Mouse (Mus musculus): ENCODE measurements at regions not wholly inside any gene's neighbourhood (a gene's known extent, or its start where the extent isn't known, plus 50 kb on each side); places are given as distances from the start of the nearest gene placed in this dataset.

DNA sequence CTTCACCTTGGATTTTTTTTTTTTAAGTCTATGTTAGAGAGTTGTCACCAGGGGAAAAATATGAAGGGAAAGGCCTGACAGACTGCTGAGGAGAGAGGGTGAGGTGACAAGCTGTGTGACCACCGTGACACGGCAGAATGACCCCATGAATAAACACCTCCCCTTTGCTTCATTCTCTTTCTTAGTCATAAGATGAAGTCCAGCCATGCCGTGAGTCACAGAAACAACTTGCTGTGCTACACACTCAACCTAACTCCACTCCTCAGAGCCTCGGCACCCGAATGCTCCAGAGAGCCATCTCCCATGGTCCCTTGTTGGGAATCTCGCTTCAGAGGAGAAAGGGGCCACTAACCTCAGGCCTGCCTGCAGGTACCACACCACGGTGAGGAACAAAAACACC is 246.1 kb downstream of the Cdc5l start:
- Histone ChIP-seq H3K9me3 (replicated peaks; ENCODE audit: low read length) (peaks cover 3% of the 10 kb centered on the region), H3K27ac (ENCODE audit: insufficient read depth, low read depth) (no peak overlapping the region), H3K4me1 (ENCODE audit: control insufficient read depth in 1 of 2, insufficient read depth in 2 of 2) (peaks cover 0 to 3% of the 10 kb centered on the region in 2 experiments; a peak in 2 of 4 replicates), H3K36me3 (replicated peaks in 1 of 2; ENCODE audit: control insufficient read depth in 1 of 2, insufficient read depth in 1 of 2, low read length in 1 of 2) (no peaks in the 10 kb centered on the region), H3K4me2 (ENCODE audit: insufficient read depth, low read depth, poor library complexity, severe bottlenecking) (peak overlapping the region; percentile 17; the same call in 1 of the 2 replicates), H3K27me3 (replicated peaks) (no peaks in the 10 kb centered on the region), H3K9ac (ENCODE audit: insufficient read depth, low read depth) (no peak overlapping the region), H3K4me3 (replicated peaks in 1 of 3; ENCODE audit: low read depth in 2 of 3, low read length in 2 of 3, poor library complexity in 1 of 3) (no peak overlapping the region), H3K79me2 (replicated peaks; ENCODE audit: control insufficient read depth, extremely low read depth, insufficient read depth, poor library complexity, severe bottlenecking) (no peaks in the 10 kb centered on the region)
- dilution Hi-C loops (cut with MboI; ENCODE audit: extremely low pct_ligation_motif_present, extremely low pct_unique_long_range_greater_than_20kb, low sequenced_read_pairs) (no loop called here), in situ Hi-C loops (cut with MboI; ENCODE audit: low pct_ligation_motif_present, low pct_unique_long_range_greater_than_20kb, low sequenced_read_pairs) (no loop called here)
- TF ChIP-seq JUN (IDR thresholded peaks at IDR 0.05; ENCODE audit: insufficient read depth, low read depth, low read length) (no peak), MAX (IDR thresholded peaks at IDR 0.05; ENCODE audit: low read length) (no peak), CHD2 (IDR thresholded peaks at IDR 0.05; ENCODE audit: low read length) (no peak), NRF1 (IDR thresholded peaks at IDR 0.05; ENCODE audit: low read depth, low read length) (no peak), ZC3H11A (IDR thresholded peaks at IDR 0.05; ENCODE audit: low read depth, low read length) (no peak), IRF4 (IDR thresholded peaks at IDR 0.05; ENCODE audit: low read depth, low read length) (peak; percentile 57; the same call in 1 of the 2 replicates), TCF12 (IDR thresholded peaks at IDR 0.05; ENCODE audit: low read depth, low read length) (no peak), EP300 (IDR thresholded peaks at IDR 0.05; ENCODE audit: low read length) (no peak)
- peak; percentile 11 for DNase-seq (ENCODE audit: extremely low read depth)

DNA sequence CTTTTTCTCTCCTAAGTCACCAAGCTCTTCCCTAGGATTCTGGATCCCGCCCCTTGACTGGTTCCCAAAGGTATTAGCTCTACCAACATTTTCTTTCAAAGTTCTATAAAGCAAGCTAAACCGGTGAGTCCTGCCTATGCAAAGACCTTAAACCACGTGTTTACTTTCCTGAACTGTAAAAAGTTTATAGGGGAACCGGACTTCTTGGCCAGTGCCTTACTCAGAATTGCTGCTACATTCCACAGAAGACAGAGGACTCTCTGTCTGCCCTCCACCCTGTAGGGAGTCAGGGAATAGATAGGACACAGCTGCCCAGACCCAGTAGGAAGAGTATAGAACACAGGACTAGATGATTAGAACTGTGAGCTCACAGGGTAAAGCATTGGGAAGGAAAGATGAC is 257.2 kb downstream of the Cdc5l start:
- no peaks in the 10 kb centered on the region for H3K79me2 ChIP-seq (replicated peaks; ENCODE audit: control insufficient read depth, extremely low read depth, insufficient read depth, poor library complexity, severe bottlenecking)
- no peak for DNase-seq (ENCODE audit: extremely low read depth)
- peaks cover 0 to 6% of the 10 kb centered on the region in 2 experiments; a peak in 2 of 4 replicates for H3K4me1 ChIP-seq (ENCODE audit: control insufficient read depth in 1 of 2, insufficient read depth in 2 of 2)
- no peak overlapping the region for H3K4me3 ChIP-seq (replicated peaks in 1 of 3; ENCODE audit: low read depth in 2 of 3, low read length in 2 of 3, poor library complexity in 1 of 3)
- dilution Hi-C loops (cut with MboI; ENCODE audit: extremely low pct_ligation_motif_present, extremely low pct_unique_long_range_greater_than_20kb, low sequenced_read_pairs) (no loop called here), in situ Hi-C loops (cut with MboI; ENCODE audit: low pct_ligation_motif_present, low pct_unique_long_range_greater_than_20kb, low sequenced_read_pairs) (no loop called here)
- peaks cover 6% of the 10 kb centered on the region for H3K9me3 ChIP-seq (replicated peaks; ENCODE audit: low read length)
- H3K36me3 ChIP-seq (replicated peaks in 1 of 2; ENCODE audit: control insufficient read depth in 1 of 2, insufficient read depth in 1 of 2, low read length in 1 of 2) = no peaks in the 10 kb centered on the region
- no peak for TF ChIP-seq GABPA (IDR thresholded peaks at IDR 0.05; ENCODE audit: insufficient replicate concordance, low read depth, low read length)
- H3K4me2 ChIP-seq (ENCODE audit: insufficient read depth, low read depth, poor library complexity, severe bottlenecking) = no peak overlapping the region
- no peak overlapping the region for H3K27ac ChIP-seq (ENCODE audit: insufficient read depth, low read depth)
- H3K27me3 ChIP-seq (replicated peaks) = no peaks in the 10 kb centered on the region
- no peak overlapping the region for H3K9ac ChIP-seq (ENCODE audit: insufficient read depth, low read depth)

DNA sequence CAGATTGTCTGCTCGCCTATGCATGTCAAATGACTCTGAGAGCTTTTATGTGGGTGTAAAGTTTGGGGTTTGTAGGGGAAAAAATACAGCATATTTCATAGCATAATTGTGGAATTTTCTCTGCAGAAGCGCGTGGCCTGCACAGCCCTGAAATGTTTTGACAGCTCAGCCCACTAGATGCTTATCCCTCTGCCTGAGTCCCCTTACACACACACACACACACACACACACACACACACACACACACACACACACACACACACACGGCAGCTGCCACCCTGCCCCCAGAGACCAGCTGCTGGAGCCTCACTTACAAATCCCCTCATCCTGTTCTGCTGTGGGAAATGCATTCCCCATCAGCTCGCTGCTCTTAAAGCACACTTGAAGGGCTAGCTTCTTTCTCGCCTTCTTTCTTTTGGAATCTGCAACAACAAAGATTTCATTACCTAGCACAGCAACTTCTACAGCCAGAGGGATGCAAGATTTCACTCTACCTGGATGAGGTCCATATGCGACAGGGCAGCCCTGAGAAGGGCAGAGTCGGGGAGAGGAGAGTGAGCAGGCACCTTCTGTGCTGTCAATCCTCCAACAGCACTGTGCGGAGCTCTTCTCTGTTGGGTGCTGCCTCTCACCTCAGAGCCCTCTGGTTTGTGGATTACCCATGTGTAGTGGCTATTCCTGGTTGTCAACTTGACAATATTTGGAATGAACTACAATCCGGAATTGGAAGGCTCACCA is 264.1 kb downstream of the Cdc5l start:
- dilution Hi-C loops (cut with MboI; ENCODE audit: extremely low pct_ligation_motif_present, extremely low pct_unique_long_range_greater_than_20kb, low sequenced_read_pairs) = no loop called here
- TF ChIP-seq CHD2 (IDR thresholded peaks at IDR 0.05; ENCODE audit: low read length) (no peak), TCF12 (IDR thresholded peaks at IDR 0.05; ENCODE audit: low read depth, low read length) (no peak), IRF4 (IDR thresholded peaks at IDR 0.05; ENCODE audit: low read depth, low read length) (no peak), ZNF384 (IDR thresholded peaks at IDR 0.05; ENCODE audit: low read depth, low read length) (no peak), POLR2AphosphoS2 (IDR thresholded peaks at IDR 0.05; ENCODE audit: low read depth, low read length) (no peak), JUND (conservative IDR thresholded peaks at IDR 0.05; ENCODE audit: low read depth, low read length) (no peak), GABPA (IDR thresholded peaks at IDR 0.05; ENCODE audit: insufficient replicate concordance, low read depth, low read length) (no peak), EP300 (IDR thresholded peaks at IDR 0.05; ENCODE audit: low read length) (no peak), SMC3 (IDR thresholded peaks at IDR 0.05; ENCODE audit: low read depth, low read length) (no peak), ELF1 (IDR thresholded peaks at IDR 0.05; ENCODE audit: low read depth, low read length) (no peak), POLR2A (IDR thresholded peaks at IDR 0.05; ENCODE audit: low read depth, low read length) (no peak), ZKSCAN1 (IDR thresholded peaks at IDR 0.05; ENCODE audit: borderline replicate concordance, low read depth, low read length) (no peak), CTCF (conservative IDR thresholded peaks at IDR 0.05 in 1 of 2, IDR thresholded peaks at IDR 0.05 in 1 of 2; ENCODE audit: low read depth in 2 of 2, low read length in 2 of 2) (no peak), MAZ (IDR thresholded peaks at IDR 0.05; ENCODE audit: low read depth, low read length) (no peak), SIN3A (IDR thresholded peaks at IDR 0.05; ENCODE audit: low read length) (no peak), PAX5 (IDR thresholded peaks at IDR 0.05; ENCODE audit: low read length) (no peak)
- H3K27ac ChIP-seq (ENCODE audit: insufficient read depth, low read depth) = no peak overlapping the region
- no peak overlapping the region for H3K9ac ChIP-seq (ENCODE audit: insufficient read depth, low read depth)
- peaks cover 3% of the 10 kb centered on the region for H3K27me3 ChIP-seq (replicated peaks)
- H3K79me2 ChIP-seq (replicated peaks; ENCODE audit: control insufficient read depth, extremely low read depth, insufficient read depth, poor library complexity, severe bottlenecking) = no peaks in the 10 kb centered on the region
- no peak for DNase-seq (ENCODE audit: extremely low read depth)
- peaks cover 0 to 6% of the 10 kb centered on the region in 2 experiments; a peak in 2 of 4 replicates for H3K4me1 ChIP-seq (ENCODE audit: control insufficient read depth in 1 of 2, insufficient read depth in 2 of 2)
- H3K4me3 ChIP-seq (replicated peaks in 1 of 3; ENCODE audit: low read depth in 2 of 3, low read length in 2 of 3, poor library complexity in 1 of 3) = no peak overlapping the region
- in situ Hi-C loops (cut with MboI; ENCODE audit: low pct_ligation_motif_present, low pct_unique_long_range_greater_than_20kb, low sequenced_read_pairs) = no loop called here
- H3K9me3 ChIP-seq (replicated peaks; ENCODE audit: low read length) = no peaks in the 10 kb centered on the region
- H3K4me2 ChIP-seq (ENCODE audit: insufficient read depth, low read depth, poor library complexity, severe bottlenecking) = no peak overlapping the region
- H3K36me3 ChIP-seq (replicated peaks in 1 of 2; ENCODE audit: control insufficient read depth in 1 of 2, insufficient read depth in 1 of 2, low read length in 1 of 2) = no peaks in the 10 kb centered on the region
